Mouse (Mus musculus) erythroblast, adult 5-6 weeks (primary cell): ENCODE measurements at regions not wholly inside any gene's neighbourhood (a gene's known extent, or its start where the extent isn't known, plus 50 kb on each side); places are given as distances from the start of the nearest gene placed in this dataset.

Experiments
- ATAC-seq: replicated peaks from 2 replicates; pipeline ENCODE4 v1.8.0; 2016; ENCODE audit warnings: moderate number of reproducible peaks, mild to moderate bottlenecking, moderate TSS enrichment, inconsistent platforms; ENCODE audit not compliant: poor library complexity, low FRiP score, severe bottlenecking

DNA sequence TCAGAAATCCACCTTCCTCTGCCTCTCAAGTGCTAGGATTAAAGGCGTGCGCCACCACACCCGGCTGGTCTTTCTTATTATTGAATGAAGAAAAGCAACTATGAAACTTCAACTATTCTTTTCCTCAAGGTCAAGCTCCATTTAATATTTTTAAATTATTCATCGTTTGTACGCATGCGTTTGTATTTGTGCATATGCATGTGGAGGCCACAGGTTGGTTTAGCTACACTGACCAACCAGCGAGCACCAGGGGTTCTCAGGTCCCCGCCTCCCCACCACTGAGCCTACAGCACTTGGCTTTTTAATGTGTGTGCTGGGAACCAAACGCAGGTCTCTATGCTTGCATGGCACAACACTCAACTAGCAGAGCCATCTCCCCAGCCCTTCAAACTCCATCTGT lies 51.0 kb upstream of the Tmem252 start:
- no peak for ATAC-seq

- no peak for ATAC-seq
These were observed 51.5 kb upstream of the Tmem252 start for GRCm38 (mm10) chr19:24622309-24622708.

- peak; percentile 77; the same call in 1 of the 2 replicates for ATAC-seq
These were observed 52.1 kb upstream of the Tmem252 start for GRCm38 (mm10) chr19:24621610-24622220.

DNA sequence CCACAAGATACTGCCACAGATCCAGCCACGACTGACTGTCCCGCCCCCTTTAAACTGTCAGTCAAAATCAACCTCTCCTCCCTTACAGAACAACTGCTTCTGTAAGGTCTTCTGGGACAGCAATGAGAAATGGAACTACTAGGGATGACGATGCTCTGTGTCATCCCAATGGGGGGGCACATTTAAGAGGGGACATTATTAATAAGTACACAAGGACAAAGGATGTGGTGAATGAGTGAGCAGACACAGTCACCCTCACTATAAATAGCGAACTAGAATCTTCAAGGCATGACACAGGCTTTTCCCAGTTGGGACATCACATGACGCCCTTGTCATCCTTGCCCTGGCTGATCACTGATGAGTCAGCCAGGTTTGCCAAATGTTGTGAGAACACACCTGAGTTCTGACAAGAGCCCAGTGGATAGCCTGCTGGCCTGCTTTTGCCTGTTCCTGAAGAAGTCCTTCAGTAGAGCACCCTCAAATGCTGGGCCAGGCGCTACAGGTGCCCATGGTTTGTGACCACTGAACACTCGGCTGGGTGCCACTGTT lies 58.0 kb upstream of the Tmem252 start:
- no peak for ATAC-seq

DNA sequence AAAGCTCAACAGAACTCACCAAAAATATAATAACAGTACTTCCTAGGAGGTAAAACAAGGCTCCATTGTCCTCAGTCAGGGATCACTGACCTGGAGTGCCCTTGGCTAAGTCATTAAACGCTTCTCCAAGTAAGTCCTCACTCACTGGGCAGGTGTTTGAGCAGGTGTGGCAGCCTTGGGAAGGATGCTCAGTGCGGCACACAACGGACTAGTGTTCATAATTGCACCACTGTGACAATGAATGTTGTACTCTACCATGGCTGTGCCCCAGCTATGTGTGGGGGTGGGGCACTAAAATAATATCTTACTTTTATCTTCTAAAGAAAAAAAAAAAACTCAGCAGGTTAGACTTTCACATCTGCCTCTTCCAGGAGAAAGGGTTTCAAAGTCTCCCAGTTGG lies 52.2 kb upstream of the Pip5k1b start:
- ATAC-seq, result no peak

- peak; percentile 66; the same call in 1 of the 2 replicates for ATAC-seq
These were observed 50.8 kb upstream of the Pip5k1b start for GRCm38 (mm10) chr19:24606390-24606976.
